Mouse (Mus musculus) erythroblast, embryonic 14.5 days (primary cell): ENCODE data around the gene Hnrnpul1.

Source experiments
- GATA1 ChIP-seq: IDR thresholded peaks from 2 replicates; pipeline ENCODE4 v1.6.1; 2012; ENCODE audit warnings: low read length, inconsistent platforms, mixed read lengths
- TAL1 ChIP-seq: IDR thresholded peaks from 3 replicates; pipeline ENCODE4 v1.6.1; 2012; ENCODE audit warnings: low read length, inconsistent platforms, mixed read lengths

DNA sequence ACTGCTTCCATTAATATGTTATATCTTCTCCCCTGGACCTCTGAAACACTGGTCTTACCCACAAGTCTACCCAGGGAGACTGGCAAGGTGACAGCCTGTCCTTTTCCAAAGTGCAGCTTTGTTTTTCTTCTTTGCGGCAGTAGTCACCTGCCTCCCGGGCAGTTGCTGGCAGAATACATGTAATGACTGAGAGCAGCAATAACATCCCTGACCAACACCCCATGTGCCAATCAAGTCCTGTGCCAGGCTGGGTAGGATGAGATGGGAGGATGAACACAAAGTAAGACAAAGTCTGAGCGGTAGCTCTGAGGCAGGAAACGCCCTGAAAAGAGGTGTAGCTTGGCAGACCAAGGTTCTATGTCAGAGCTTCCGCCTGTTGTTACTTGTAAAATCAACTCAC, 26.8 kb downstream of the Hnrnpul1 start:
- no peak for TF ChIP-seq GATA1
- TF ChIP-seq TAL1, result no peak
